Mouse (Mus musculus) 3T3-L1 (cell line): Measurements from ENCODE around the gene Wfdc6b.
"Not testable (repeated sequence)": the region's sequence is repeated elsewhere in the genome, so short reads cannot be mapped to it uniquely, and the experiment has no call there.

Experiments
- DNase-seq: peaks from one replicate; pipeline ENCODE4 v3.0.0-alpha.2; 2015; ENCODE audit warnings: low read depth, low spot score

The Wfdc6b gene

GRCm38 (mm10) chr2:164613471-164613870 is at the start of gene Wfdc6b, which contains the start of gene Wfdc8:
Gene Wfdc6b (plus strand): TSS chr2:164613522.
Gene Wfdc8 (minus strand): TSS chr2:164613626.
- DNase-seq: not testable (repeated sequence)

GRCm38 (mm10) chr2:164564346-164564745 is 49.0 kb upstream of the Wfdc6b start:
- DNase-seq: no peak

GRCm38 (mm10) chr2:164566997-164567396 is 46.3 kb upstream of the Wfdc6b start:
- DNase-seq: peak; percentile 19

GRCm38 (mm10) chr2:164567460-164567859 is 45.9 kb upstream of the Wfdc6b start:
- DNase-seq: no peak

GRCm38 (mm10) chr2:164573359-164573758 is 40.0 kb upstream of the Wfdc6b start, which contains the start of gene Spint3:
Gene Spint3 (minus strand): TSS chr2:164573459.
- not testable (repeated sequence) for DNase-seq

GRCm38 (mm10) chr2:164585025-164585725 is 28.1 kb upstream of the Wfdc6b start, which contains the start of gene Wfdc6a:
Gene Wfdc6a (minus strand): TSS chr2:164585447.
- not testable (repeated sequence) for DNase-seq

GRCm38 (mm10) chr2:164592014-164592413 is 21.3 kb upstream of the Wfdc6b start:
- peak; percentile 80 for DNase-seq

GRCm38 (mm10) chr2:164593494-164593893 is 19.8 kb upstream of the Wfdc6b start, which contains the start of gene Eppin:
Gene Eppin (minus strand): TSS chr2:164593594.
- DNase-seq: no peak

- DNase-seq: no peak
Measured at GRCm38 (mm10) chr2:164600179-164600578, 13.1 kb upstream of the Wfdc6b start.

- DNase-seq: no peak
Measured at GRCm38 (mm10) chr2:164603482-164603881, 9.8 kb upstream of the Wfdc6b start.

- peak; percentile 83 for DNase-seq
Measured at GRCm38 (mm10) chr2:164604411-164604810, 8.9 kb upstream of the Wfdc6b start.

- DNase-seq: peak; percentile 72
Measured at GRCm38 (mm10) chr2:164608781-164609180, 4.5 kb upstream of the Wfdc6b start.

GRCm38 (mm10) chr2:164615386-164615785 is 2.1 kb downstream of the Wfdc6b start:
- DNase-seq: no peak

GRCm38 (mm10) chr2:164619050-164619449 is 5.7 kb downstream of the Wfdc6b start:
- no peak for DNase-seq

GRCm38 (mm10) chr2:164621775-164622174 is 8.5 kb downstream of the Wfdc6b start:
- no peak for DNase-seq

- DNase-seq: peak; percentile 16
Measured at GRCm38 (mm10) chr2:164635266-164635665, 21.9 kb downstream of the Wfdc6b start.

GRCm38 (mm10) chr2:164638696-164639095 is 25.4 kb downstream of the Wfdc6b start, which contains the start of gene Wfdc16:
Gene Wfdc16 (minus strand): TSS chr2:164638796.
- no peak for DNase-seq

GRCm38 (mm10) chr2:164641129-164641528 is 27.8 kb downstream of the Wfdc6b start:
- no peak for DNase-seq

- DNase-seq: no peak
Measured at GRCm38 (mm10) chr2:164641881-164642673, 28.8 kb downstream of the Wfdc6b start.

- peak; percentile 44 for DNase-seq
Measured at GRCm38 (mm10) chr2:164655858-164656257, 42.5 kb downstream of the Wfdc6b start, which contains the start of gene Wfdc10. Gene Wfdc10 (plus strand): TSS chr2:164656046.

GRCm38 (mm10) chr2:164656483-164656882 is 43.2 kb downstream of the Wfdc6b start, which contains the start of gene Wfdc9:
Gene Wfdc9 (minus strand): TSS chr2:164656583.
- DNase-seq: no peak

GRCm38 (mm10) chr2:164664851-164665250 is 51.5 kb downstream of the Wfdc6b start:
- no peak for DNase-seq
